Mouse (Mus musculus): ENCODE results near the gene Olfr193. TPM values are rescaled to one million over a fixed set of nuclear protein-coding genes. Genes with fewer than 3 reads are reported as not detected.

The Olfr193 gene
- polyA plus RNA-seq (2017; shearing (Covaris generic)) = not detected

GRCm38 (mm10) chr16:59111781-59112180, at the start of gene Olfr193:
TSS of gene Olfr193 (minus strand) at chr16:59111881.

GRCm38 (mm10) chr16:59146746-59147145, 35.1 kb upstream of the Olfr193 start, which contains the start of gene Olfr195:
TSS of gene Olfr195 (plus strand) at chr16:59147046.

DNA sequence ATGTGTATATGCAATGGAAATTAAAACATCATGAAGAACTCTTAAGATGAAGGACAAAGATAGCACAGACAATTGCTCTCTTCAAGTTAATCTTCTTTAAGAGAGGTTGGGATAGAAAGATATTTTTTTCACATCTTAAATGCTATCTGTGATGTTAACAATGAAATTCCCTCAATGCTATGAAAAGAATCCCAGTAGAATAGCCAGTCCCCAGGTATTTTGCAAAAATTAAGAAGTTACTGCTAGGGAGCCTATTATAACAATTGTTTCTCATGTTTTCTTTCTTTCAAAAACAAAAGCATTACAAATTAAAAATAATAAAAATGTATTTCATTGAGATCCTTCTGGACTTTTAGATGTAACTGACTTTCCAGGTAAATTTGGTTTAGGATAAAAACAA, 9.3 kb upstream of the Olfr193 start, which contains the start of gene Olfr194:
Olfr194 (minus strand) TSS at position 101 of the 400 bp plus-strand sequence.

DNA sequence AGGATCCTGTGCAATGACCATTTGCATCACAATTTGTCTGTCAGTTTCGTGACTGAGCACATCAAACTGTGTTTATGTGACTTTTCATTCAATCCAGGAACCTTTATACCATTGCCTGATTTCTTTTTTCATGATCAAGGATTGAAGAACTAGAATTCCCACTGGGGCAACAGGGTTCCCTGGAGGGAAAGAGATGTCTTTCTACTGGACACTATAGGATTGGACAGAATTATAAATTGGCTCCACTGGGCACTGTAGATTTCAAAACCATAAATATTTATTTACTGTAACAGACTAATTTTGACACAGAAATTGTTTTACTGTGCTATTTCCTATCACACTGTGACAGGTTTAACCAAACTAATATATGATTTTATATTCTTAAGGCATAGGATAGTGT, 22.0 kb downstream of the Olfr193 start, which contains the start of gene Olfr191:
Olfr191 (minus strand) TSS at position 101 of the 400 bp plus-strand sequence.

DNA sequence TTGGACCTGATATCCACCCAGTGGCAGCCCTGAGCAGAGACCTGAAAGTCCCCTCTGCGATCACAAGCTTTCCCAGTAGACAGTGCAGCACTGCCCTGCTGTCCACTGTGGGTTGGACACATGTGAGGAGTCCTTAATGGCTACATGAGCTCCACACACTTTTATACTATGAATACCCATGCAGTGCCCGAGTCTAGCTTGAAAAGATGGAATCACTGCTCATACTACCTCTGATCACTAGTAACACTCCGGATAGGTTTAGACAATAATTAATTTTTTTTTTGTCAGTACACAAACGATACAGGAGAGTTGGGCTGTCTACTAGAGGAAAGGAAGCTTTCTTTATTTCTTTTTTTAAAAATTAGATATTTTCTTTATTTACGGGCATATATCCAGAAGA, 33.8 kb downstream of the Olfr193 start, which contains the start of gene Olfr190:
Olfr190 (minus strand) TSS at position 101 of the 400 bp plus-strand sequence.

Other genes starting within 250 kb of the Olfr193 start
- gene Olfr177, start 237.1 kb downstream of the Olfr193 start, polyA plus RNA-seq (2017; shearing (Covaris generic)) = under 1 TPM in 1 of 2 experiments, not detected in 1; 0.06 TPM
- 1 to 10 TPM in 1 of 2 experiments, not detected in 1; 1.7 TPM for gene Olfr178, start 219.8 kb downstream of the Olfr193 start, polyA plus RNA-seq (2017; shearing (Covaris generic))
- gene Olfr181, start 183.1 kb downstream of the Olfr193 start, polyA plus RNA-seq (2017; shearing (Covaris generic)) = not detected
- gene Olfr180, start 182.5 kb downstream of the Olfr193 start, polyA plus RNA-seq (2017; shearing (Covaris generic)) = not detected
- gene Olfr183, start 116.5 kb downstream of the Olfr193 start, polyA plus RNA-seq (2017; shearing (Covaris generic)) = under 1 TPM in 1 of 2 experiments, not detected in 1; 0.24 TPM
- gene Olfr186, start 81.6 kb downstream of the Olfr193 start, polyA plus RNA-seq (2017; shearing (Covaris generic)) = under 1 TPM in 1 of 2 experiments, not detected in 1; 0.18 TPM
- gene Olfr187, start 72.1 kb downstream of the Olfr193 start, polyA plus RNA-seq (2017; shearing (Covaris generic)) = under 1 TPM in 1 of 2 experiments, not detected in 1; 0.92 TPM
- under 1 TPM; 0.05 to 0.07 TPM for gene Olfr190, start 33.9 kb downstream of the Olfr193 start, polyA plus RNA-seq (2017; shearing (Covaris generic))
- gene Olfr191, start 22.1 kb downstream of the Olfr193 start, polyA plus RNA-seq (2017; shearing (Covaris generic)) = under 1 TPM in 1 of 2 experiments, not detected in 1; 0.20 TPM
- gene Olfr194, start 9.2 kb upstream of the Olfr193 start, polyA plus RNA-seq (2017; shearing (Covaris generic)) = under 1 TPM in 1 of 2 experiments, not detected in 1; 0.18 TPM
- gene Olfr195, start 35.2 kb upstream of the Olfr193 start, polyA plus RNA-seq (2017; shearing (Covaris generic)) = not detected
- 1 to 10 TPM in 1 of 2 experiments, under 1 TPM in 1; 0.30 to 2.8 TPM for gene Olfr196, start 58.6 kb upstream of the Olfr193 start, polyA plus RNA-seq (2017; shearing (Covaris generic))
- gene Olfr198, start 91.7 kb upstream of the Olfr193 start, polyA plus RNA-seq (2017; shearing (Covaris generic)) = not detected
- gene Olfr199, start 107.9 kb upstream of the Olfr193 start, polyA plus RNA-seq (2017; shearing (Covaris generic)) = not detected
- gene Olfr201, start 160.8 kb upstream of the Olfr193 start, polyA plus RNA-seq (2017; shearing (Covaris generic)) = under 1 TPM in 1 of 2 experiments, not detected in 1; 0.18 TPM
- under 1 TPM in 1 of 2 experiments, not detected in 1; 0.84 TPM for gene Olfr202, start 174.9 kb upstream of the Olfr193 start, polyA plus RNA-seq (2017; shearing (Covaris generic))
- not detected for gene Olfr203, start 187.0 kb upstream of the Olfr193 start, polyA plus RNA-seq (2017; shearing (Covaris generic))
- gene Olfr204, start 206.4 kb upstream of the Olfr193 start, polyA plus RNA-seq (2017; shearing (Covaris generic)) = under 1 TPM in 1 of 2 experiments, not detected in 1; 0.22 TPM
- gene Olfr205, start 219.3 kb upstream of the Olfr193 start, polyA plus RNA-seq (2017; shearing (Covaris generic)) = not detected
- under 1 TPM in 1 of 2 experiments, not detected in 1; 0.59 TPM for gene Olfr206, start 237.4 kb upstream of the Olfr193 start, polyA plus RNA-seq (2017; shearing (Covaris generic))